Mouse (Mus musculus) bone marrow macrophage, adult 2 months (primary cell): ENCODE measurements at regions not wholly inside any gene's neighbourhood (a gene's known extent, or its start where the extent isn't known, plus 50 kb on each side); places are given as distances from the start of the nearest gene placed in this dataset.

Experiments used
- H3K27ac ChIP-seq: 2 replicates; pipeline ENCODE4 v1.5.1; 2012; ENCODE audit warnings: low read depth, low read length; ENCODE audit not compliant: insufficient read depth
- H3K4me1 ChIP-seq: 2 replicates; pipeline ENCODE4 v1.6.1; 2012; ENCODE audit warnings: low read length; ENCODE audit not compliant: control insufficient read depth, insufficient read depth
- H3K4me3 ChIP-seq: 2 replicates; pipeline ENCODE4 v1.5.1; 2012; ENCODE audit warnings: mild to moderate bottlenecking, low read length, moderate library complexity; ENCODE audit not compliant: insufficient read depth
- CTCF ChIP-seq: IDR thresholded peaks from 2 replicates; pipeline ENCODE4 v1.5.1; 2012; ENCODE audit warnings: low read depth, mild to moderate bottlenecking, low read length, moderate library complexity
- POLR2A ChIP-seq: IDR thresholded peaks from 2 replicates; pipeline ENCODE4 v1.6.1; 2012; ENCODE audit warnings: mild to moderate bottlenecking, low read depth, low read length, borderline replicate concordance

GRCm38 (mm10) chr10:54269785-54270184 is 193.4 kb upstream of the Man1a start:
- no peaks in the 10 kb centered on the region for H3K4me1 ChIP-seq
- TF ChIP-seq CTCF: no peak
- no peak for TF ChIP-seq POLR2A

DNA sequence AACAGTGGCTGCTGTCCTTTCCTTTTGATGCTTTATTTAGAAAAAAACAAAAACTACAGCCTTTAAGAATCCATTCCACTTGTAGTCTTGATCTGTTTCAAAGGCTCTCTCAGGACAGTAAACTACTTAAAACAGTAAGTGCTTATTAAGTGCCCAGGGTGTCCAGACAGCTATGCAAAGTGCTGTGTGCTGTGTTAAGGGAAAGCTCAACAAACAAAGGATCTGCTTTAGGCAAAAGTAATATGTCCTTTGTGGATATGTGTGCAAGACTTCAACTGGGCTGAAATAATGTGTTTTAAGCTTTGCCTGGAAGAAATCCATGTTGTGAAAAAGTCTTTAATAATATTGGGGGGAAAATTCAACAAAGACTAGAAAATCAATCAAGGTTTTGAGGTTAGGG is 192.9 kb upstream of the Man1a start:
- TF ChIP-seq CTCF: no peak
- no peak for TF ChIP-seq POLR2A

More at GRCm38 (mm10) chr10:54269785-54270184, 193.4 kb upstream of the Man1a start:
- H3K4me3 ChIP-seq: no peak overlapping the region
- H3K27ac ChIP-seq: no peak overlapping the region

DNA sequence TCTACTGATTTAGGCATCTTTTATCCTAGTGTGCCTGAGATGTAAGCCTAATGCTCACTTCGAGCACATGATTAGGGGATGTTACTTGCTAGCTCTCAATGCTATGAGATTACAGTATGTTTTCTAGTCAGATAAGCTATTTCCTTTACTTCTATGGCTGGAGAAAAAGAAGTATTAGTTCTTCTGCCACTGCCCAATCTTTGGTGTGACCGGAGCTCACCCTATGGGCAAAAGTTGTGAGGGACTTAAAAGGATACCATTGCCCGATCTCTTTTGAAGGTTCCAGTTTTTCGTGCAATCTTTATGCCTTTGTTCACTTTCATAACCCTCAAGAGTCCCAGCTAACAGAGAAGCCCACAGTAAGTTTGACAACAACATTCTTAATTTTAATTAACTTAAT is 190.2 kb upstream of the Man1a start:
- no peak overlapping the region for H3K4me3 ChIP-seq
- no peak overlapping the region for H3K27ac ChIP-seq
- H3K4me1 ChIP-seq: no peaks in the 10 kb centered on the region
- TF ChIP-seq CTCF: no peak
- no peak for TF ChIP-seq POLR2A

More for the DNA sequence above, 192.9 kb upstream of the Man1a start:
- Histone ChIP-seq H3K4me1 (no peaks in the 10 kb centered on the region), H3K27ac (no peak overlapping the region), H3K4me3 (no peak overlapping the region)

GRCm38 (mm10) chr10:54254874-54255641 is 178.6 kb upstream of the Man1a start:
- H3K27ac ChIP-seq: no peak overlapping the region
- TF ChIP-seq CTCF (no peak), POLR2A (no peak)
- H3K4me3 ChIP-seq: no peak overlapping the region
- H3K4me1 ChIP-seq: no peaks in the 10 kb centered on the region

DNA sequence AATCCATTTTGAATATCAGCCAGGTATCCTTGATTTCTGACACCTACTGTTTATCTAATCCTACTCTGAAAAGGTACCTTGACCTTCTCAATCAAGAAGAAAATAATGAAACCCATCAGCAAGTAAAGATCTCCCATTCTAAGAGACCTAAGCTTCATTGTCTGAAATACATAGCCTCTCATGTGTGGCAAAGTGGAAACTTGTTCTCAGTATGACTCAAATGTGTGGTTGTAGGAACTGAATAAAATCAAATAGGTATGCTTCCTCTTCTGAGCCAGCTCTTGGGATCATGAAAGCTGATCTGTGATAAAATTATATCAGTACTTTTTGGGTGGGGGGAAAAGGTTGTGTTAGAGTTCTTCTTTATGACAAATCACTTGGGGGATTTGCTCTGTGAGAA is 168.6 kb upstream of the Man1a start:
- Histone ChIP-seq H3K4me1 (no peaks in the 10 kb centered on the region), H3K4me3 (no peak overlapping the region), H3K27ac (no peak overlapping the region)
- TF ChIP-seq CTCF (no peak), POLR2A (no peak)

DNA sequence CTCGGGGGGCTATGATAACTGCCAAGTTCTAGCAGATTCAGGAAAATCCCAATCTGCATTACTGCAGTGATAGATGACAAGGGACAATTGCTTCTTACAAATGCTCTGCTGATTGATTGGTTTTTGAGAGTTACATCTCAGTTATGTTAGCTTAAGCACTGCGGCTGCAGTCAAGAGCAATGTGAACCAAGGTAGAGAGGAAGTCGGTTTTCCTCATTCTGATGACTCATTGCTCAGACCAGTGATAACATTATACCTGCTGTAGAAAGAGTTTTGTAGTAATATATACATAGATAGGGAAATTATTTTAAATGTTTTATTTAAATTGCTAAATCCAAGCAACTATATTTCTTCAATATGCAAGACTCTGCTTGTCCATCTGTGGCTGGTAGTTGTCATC is 126.0 kb upstream of the Man1a start:
- Histone ChIP-seq H3K4me3 (no peak overlapping the region), H3K4me1 (no peaks in the 10 kb centered on the region), H3K27ac (no peak overlapping the region)
- no peak for TF ChIP-seq CTCF
- TF ChIP-seq POLR2A: no peak

DNA sequence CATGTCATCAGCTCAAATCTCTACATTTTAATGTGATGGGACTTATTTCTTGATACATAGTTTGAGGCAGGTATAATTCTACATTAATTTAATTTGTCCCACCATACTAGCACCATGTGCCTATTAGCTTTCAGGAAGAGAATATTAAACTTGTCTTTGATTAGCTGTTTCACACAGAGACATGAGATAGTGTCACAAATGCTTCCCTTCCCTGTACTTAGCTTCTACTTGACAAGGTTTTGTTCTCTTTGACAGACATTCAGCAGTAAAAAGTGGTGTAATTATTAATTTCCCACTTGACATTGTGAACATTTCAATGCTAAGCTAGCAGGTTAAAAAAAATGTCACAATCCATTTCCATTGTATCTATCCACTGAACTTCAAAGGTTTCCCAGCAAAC is 125.3 kb upstream of the Man1a start:
- Histone ChIP-seq H3K4me3 (no peak overlapping the region), H3K27ac (no peak overlapping the region), H3K4me1 (no peaks in the 10 kb centered on the region)
- TF ChIP-seq POLR2A (no peak), CTCF (no peak)

DNA sequence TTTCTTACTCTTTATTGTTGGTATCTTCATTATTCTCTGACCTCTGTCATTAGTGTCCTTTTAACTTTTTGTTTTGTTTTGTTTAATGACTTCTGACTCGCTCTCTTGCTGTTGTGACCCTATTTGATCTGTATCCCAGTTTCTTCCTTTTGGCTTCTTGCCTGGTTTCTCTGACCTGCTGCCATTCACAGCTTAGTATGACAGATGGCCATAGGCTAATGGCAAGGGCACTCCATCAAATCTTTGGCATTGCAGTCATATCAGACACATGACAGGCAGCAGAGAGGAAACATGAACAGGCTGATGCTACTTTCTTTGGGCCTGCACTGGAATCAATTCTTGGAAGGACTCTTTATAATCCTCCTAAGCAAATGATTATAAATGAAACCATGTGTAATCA is 106.3 kb upstream of the Man1a start:
- Histone ChIP-seq H3K27ac (no peak overlapping the region), H3K4me1 (no peaks in the 10 kb centered on the region), H3K4me3 (no peak overlapping the region)
- no peak for TF ChIP-seq POLR2A
- no peak for TF ChIP-seq CTCF

DNA sequence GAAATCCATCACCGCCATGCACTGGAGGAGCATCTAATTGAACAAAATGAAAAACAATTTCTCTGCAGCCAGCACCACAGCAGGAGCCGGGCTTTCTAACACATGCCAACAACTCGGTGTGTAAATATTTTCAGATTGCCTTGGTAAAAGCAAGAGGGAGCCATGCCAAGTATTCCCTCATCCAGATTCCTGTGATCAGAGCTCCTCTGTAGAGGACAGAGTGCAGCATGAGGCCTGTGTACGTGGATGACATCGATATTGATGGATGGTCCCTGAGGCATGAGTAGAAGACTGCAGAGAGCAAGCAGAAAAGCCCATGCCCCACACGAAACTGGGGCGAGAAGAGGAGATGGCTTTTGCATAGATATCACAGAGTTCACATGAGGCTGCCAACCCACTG is 92.9 kb upstream of the Man1a start:
- Histone ChIP-seq H3K4me3 (no peak overlapping the region), H3K4me1 (no peaks in the 10 kb centered on the region), H3K27ac (no peak overlapping the region)
- TF ChIP-seq CTCF: no peak
- no peak for TF ChIP-seq POLR2A

- no peak for TF ChIP-seq POLR2A
- H3K27ac ChIP-seq: no peak overlapping the region
- H3K4me3 ChIP-seq: no peak overlapping the region
- no peaks in the 10 kb centered on the region for H3K4me1 ChIP-seq
Measured at GRCm38 (mm10) chr10:54161091-54161742, 84.8 kb upstream of the Man1a start.

GRCm38 (mm10) chr10:54153928-54154327 is 77.5 kb upstream of the Man1a start:
- Histone ChIP-seq H3K27ac (no peak overlapping the region), H3K4me3 (no peak overlapping the region), H3K4me1 (no peaks in the 10 kb centered on the region; the same call in 1 of the 2 replicates)
- TF ChIP-seq POLR2A (no peak), CTCF (no peak)
